Mouse (Mus musculus): Measurements from ENCODE around the gene Bmp10.

- TF ChIP-seq CTCF (IDR thresholded peaks at IDR 0.05; ENCODE audit: low read depth) (no peak), EP300 (IDR thresholded peaks at IDR 0.05; ENCODE audit: low read depth) (no peak)
Observed at GRCm38 (mm10) chr6:87424037-87424816, 4.6 kb upstream of the Bmp10 start.

Data from liver, embryonic 14.5 days (tissue).